Mouse (Mus musculus): Measurements from ENCODE around the gene Vmn1r49. TPM values are rescaled to one million over a fixed set of nuclear protein-coding genes. Genes with fewer than 3 reads are reported as not detected.

Vmn1r49 gene
- under 1 TPM in 1 of 2 experiments, not detected in 1; 0.37 TPM for polyA plus RNA-seq (2017; shearing (Covaris generic))

DNA sequence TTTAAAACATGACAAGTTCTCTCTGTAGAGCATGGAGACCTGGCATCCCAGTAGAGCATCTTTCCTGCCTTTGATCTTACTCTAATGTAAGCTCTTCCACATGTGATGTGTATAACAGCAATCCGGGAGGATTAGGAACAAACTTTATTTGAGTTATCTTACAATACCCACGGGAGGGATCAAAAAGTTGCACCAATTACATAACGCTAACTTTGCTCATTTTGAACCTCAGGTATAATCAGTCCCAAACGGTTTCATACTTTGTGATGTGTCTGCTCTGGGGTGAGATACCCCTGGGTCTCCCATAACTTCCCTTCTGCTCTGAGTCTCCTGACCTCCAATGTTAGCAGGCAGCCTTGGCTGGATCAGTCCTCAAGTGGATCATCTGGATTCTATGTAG is at the start of gene Vmn1r49:
Gene Vmn1r49 (minus strand): TSS at position 101 of the 400 bp plus-strand sequence.

DNA sequence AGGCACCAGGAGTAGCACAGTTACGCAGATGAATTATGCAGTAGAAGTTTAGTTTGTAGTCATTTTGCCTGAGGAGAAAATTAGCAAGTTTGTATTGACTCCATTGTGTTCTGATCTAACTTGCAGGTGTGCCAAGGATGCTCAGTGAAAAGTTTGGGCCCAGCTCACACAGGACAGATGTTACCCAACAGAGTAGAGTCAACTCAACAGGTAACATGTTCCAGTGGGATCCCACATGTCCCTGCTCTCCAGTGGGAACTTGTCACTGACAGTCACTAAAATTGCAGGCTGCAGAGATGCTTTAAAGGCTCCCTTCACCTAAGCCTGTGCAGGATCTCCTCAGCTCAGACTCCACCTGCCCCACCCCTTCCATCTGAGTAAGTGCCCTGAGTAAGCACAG is 44.0 kb upstream of the Vmn1r49 start, which contains the start of gene Vmn1r51:
Gene Vmn1r51 (plus strand): TSS at position 301 of the 400 bp plus-strand sequence.

DNA sequence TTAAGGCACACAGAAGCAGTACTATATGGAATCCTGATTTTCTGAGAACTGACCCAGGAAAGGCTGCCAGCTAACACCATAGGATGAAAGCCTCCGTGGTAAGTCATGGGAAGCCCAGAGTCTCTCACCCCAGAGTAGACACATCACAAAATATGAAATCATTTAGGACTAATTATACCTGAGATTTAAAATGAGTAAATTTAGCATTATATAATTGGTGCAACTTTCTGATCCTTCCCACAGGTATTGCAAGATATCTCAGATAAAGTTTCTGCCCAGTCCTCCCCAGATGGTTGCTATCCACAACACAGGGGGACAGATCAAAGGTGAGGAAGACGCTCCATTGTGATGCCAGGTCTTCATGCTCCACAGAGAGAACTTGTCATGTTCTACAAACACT is 22.8 kb upstream of the Vmn1r49 start, which contains the start of gene Vmn1r50:
Gene Vmn1r50 (plus strand): TSS at position 301 of the 400 bp plus-strand sequence.

DNA sequence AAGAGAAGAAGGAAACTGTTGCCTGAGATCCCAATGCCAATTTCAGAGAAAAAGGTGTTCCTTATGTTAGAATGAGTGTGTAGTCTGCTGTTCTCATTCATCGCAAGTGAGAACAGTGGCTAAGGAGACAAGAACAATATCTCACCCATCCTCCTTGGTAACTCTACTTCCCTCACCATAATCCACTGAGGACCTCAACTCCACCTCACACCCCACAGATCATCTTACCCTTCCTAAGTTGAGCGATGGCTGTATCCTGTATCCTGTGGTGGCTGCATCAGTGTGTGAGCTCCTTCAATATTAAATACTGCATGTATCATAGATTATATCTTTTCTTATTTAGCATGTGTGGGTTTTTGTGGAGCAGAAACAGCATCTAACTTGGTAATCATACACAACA is 41.6 kb downstream of the Vmn1r49 start, which contains the start of gene Vmn1r48:
Gene Vmn1r48 (minus strand): TSS at position 101 of the 400 bp plus-strand sequence.

Other genes with a start within 250 kb of the Vmn1r49 start
- gene Vmn1r42, start 202.1 kb downstream of the Vmn1r49 start, polyA plus RNA-seq (2017; shearing (Covaris generic)), result under 1 TPM in 1 of 2 experiments, not detected in 1; 0.12 TPM
- gene Vmn1r43, start 202.1 kb downstream of the Vmn1r49 start, polyA plus RNA-seq (2017; shearing (Covaris generic)), result under 1 TPM; 0.02 to 0.38 TPM
- not detected for gene Vmn1r44, start 194.8 kb downstream of the Vmn1r49 start, polyA plus RNA-seq (2017; shearing (Covaris generic))
- gene Vmn1r45, start 137.9 kb downstream of the Vmn1r49 start, polyA plus RNA-seq (2017; shearing (Covaris generic)), result under 1 TPM; 0.39 to 0.74 TPM
- under 1 TPM in 1 of 2 experiments, not detected in 1; 0.07 TPM for gene Vmn1r46, start 109.2 kb downstream of the Vmn1r49 start, polyA plus RNA-seq (2017; shearing (Covaris generic))
- gene Vmn1r47, start 62.4 kb downstream of the Vmn1r49 start, polyA plus RNA-seq (2017; shearing (Covaris generic)), result under 1 TPM in 1 of 2 experiments, not detected in 1; 0.04 TPM
- not detected for gene Vmn1r48, start 41.7 kb downstream of the Vmn1r49 start, polyA plus RNA-seq (2017; shearing (Covaris generic))
- not detected for gene Vmn1r50, start 22.9 kb upstream of the Vmn1r49 start, polyA plus RNA-seq (2017; shearing (Covaris generic))
- under 1 TPM in 1 of 2 experiments, not detected in 1; 0.28 TPM for gene Vmn1r51, start 44.1 kb upstream of the Vmn1r49 start, polyA plus RNA-seq (2017; shearing (Covaris generic))
- under 1 TPM in 1 of 2 experiments, not detected in 1; 0.69 TPM for gene Vmn1r52, start 96.3 kb upstream of the Vmn1r49 start, polyA plus RNA-seq (2017; shearing (Covaris generic))
- gene V1ra8, start 124.3 kb upstream of the Vmn1r49 start, polyA plus RNA-seq (2017; shearing (Covaris generic)), result not detected
- not detected for gene Vmn1r53, start 145.9 kb upstream of the Vmn1r49 start, polyA plus RNA-seq (2017; shearing (Covaris generic))
- gene Vmn1r54, start 167.8 kb upstream of the Vmn1r49 start, polyA plus RNA-seq (2017; shearing (Covaris generic)), result not detected
- gene BC048671, start 222.7 kb upstream of the Vmn1r49 start, polyA plus RNA-seq (2017; shearing (Covaris generic)), result under 1 TPM; 0.28 to 0.64 TPM
- gene Chst13, start 246.7 kb upstream of the Vmn1r49 start, polyA plus RNA-seq (2017; shearing (Covaris generic)), result not detected